Mouse (Mus musculus) lung, postnatal 0 days (tissue): ENCODE measurements around the gene Shank1. TPM values are rescaled to one million over a fixed set of nuclear protein-coding genes. Genes with fewer than 3 reads are reported as not detected.

Experiments used
- ATAC-seq: fragments of 200-750 bp; cut with Nextera tagmentation; 2 replicates; pipeline ENCODE4 v1.8.0; 2017; ENCODE audit warnings: moderate library complexity
- DNase-seq: peaks from one replicate; pipeline ENCODE4 v3.0.0-alpha.2; 2016; ENCODE audit warnings: low spot score
- H3K27ac ChIP-seq: fragments of 300-500 bp; sonication (generic); 2 replicates; pipeline ENCODE4 v1.5.1; 2014; ENCODE audit warnings: antibody characterized with exemption, mild to moderate bottlenecking, low read length, mixed read lengths
- H3K27me3 ChIP-seq: fragments of 300-500 bp; sonication (generic); replicated peaks from 2 replicates; pipeline ENCODE4 v1.6.1; 2014; ENCODE audit warnings: low read length, mixed read lengths; ENCODE audit not compliant: insufficient read depth
- H3K36me3 ChIP-seq: fragments of 300-500 bp; sonication (generic); 2 replicates; pipeline ENCODE4 v1.6.1; 2014; ENCODE audit warnings: low read length, mixed read lengths; ENCODE audit not compliant: insufficient read depth
- H3K4me1 ChIP-seq: fragments of 300-500 bp; sonication (generic); 2 replicates; pipeline ENCODE4 v1.6.1; 2014; ENCODE audit warnings: antibody characterized with exemption, low read depth, low read length, mixed read lengths; ENCODE audit not compliant: insufficient read depth
- H3K4me2 ChIP-seq: fragments of 300-500 bp; sonication (generic); replicated peaks from 2 replicates; pipeline ENCODE4 v1.6.1; 2014; ENCODE audit warnings: low read depth, mild to moderate bottlenecking, low read length, moderate library complexity, mixed read lengths
- H3K4me3 ChIP-seq: fragments of 300-500 bp; sonication (generic); 2 replicates; pipeline ENCODE4 v1.5.1; 2014; ENCODE audit warnings: low read depth, low read length
- H3K9ac ChIP-seq: fragments of 300-500 bp; sonication (generic); replicated peaks from 2 replicates; pipeline ENCODE4 v1.6.1; 2014; ENCODE audit warnings: low read depth, mild to moderate bottlenecking
- H3K9me3 ChIP-seq: fragments of 300-500 bp; sonication (generic); 2 replicates; pipeline ENCODE4 v1.6.1; 2016; ENCODE audit warnings: low read length, mixed read lengths
- CTCF ChIP-seq: IDR thresholded peaks from 2 replicates; pipeline ENCODE4 v1.5.1; 2016; ENCODE audit warnings: antibody characterized with exemption, mild to moderate bottlenecking
- EP300 ChIP-seq: IDR thresholded peaks from 2 replicates; pipeline ENCODE4 v1.6.1; 2016; ENCODE audit warnings: antibody characterized with exemption, mild to moderate bottlenecking, control low read depth
- WGBS: fragments of 180-500 bp; shearing (Covaris S2); extraction: QIAGEN DNeasy Blood & Tissue Kit; methylation state at CpG from one replicate; pipeline ENCODE4 v1.1.7; 2014; 5-methylcytosine and 5-hydroxymethylcytosine counted together
- polyA plus RNA-seq: library from polyadenylated mRNA; unstranded; fragments of >200 nt; fragmentation: Nextera tagmentation; extraction: Ambion mirVana; gene quantifications from 2 replicates; pipeline ENCODE4 v1.2.1, GENCODE M21; 2015

The Shank1 gene
- polyA plus RNA-seq, 1 experiment from 2014 or later: 0.23 TPM

DNA sequence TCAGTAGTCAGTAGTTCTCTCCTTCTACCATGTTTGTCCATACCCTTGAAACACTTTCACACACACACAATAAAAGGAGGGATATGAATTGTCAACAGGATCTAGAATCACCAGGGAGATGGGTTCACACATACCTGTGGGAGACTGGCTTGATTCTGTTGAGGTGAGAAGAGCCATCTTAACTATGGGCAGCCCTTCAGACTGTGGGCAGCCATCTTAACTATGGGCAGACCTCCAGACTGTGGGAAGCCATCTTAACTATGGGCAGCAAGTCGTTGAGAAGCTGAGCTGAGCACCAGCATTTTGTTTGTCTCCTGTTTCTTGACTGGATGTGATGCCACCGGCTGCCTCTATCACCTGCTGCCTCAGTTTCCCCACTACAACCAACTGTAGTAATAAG is 38.7 kb upstream of the Shank1 start:
- 61% methylated on average over 2 of the region's 2 CpGs for WGBS
- no peak for TF ChIP-seq CTCF
- TF ChIP-seq EP300: no peak
- H3K4me3 ChIP-seq: no peak overlapping the region
- no peak for ATAC-seq
- no peaks in the 10 kb centered on the region for H3K9me3 ChIP-seq
- no peaks in the 10 kb centered on the region for H3K36me3 ChIP-seq
- no peak overlapping the region for H3K9ac ChIP-seq
- H3K27ac ChIP-seq: no peak overlapping the region
- peaks cover 10% of the 10 kb centered on the region; the same call in 1 of the 2 replicates for H3K27me3 ChIP-seq
- no peaks in the 10 kb centered on the region for H3K4me1 ChIP-seq
- DNase-seq: no peak
- no peak overlapping the region for H3K4me2 ChIP-seq

DNA sequence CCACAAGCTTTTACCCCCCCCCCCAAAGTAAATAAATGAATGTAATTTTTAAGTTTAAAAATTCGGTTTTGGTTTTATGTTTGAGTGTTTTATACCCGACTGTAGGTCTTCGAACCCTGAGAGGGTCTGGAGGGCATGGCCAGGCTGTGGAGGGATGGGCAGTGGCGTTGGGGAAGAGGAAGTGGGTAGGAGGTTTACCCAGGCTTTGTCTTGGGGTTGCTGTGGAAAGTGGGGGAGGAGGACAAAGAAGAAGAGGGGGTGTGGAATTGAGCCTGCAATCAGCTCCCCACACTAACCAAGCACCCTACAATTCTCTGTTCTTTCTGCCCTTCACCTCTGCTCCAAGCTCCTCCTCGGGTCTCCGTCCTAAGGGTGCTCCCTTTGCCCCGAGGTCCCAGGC is 37.5 kb upstream of the Shank1 start:
- H3K27me3 ChIP-seq: peaks cover 10% of the 10 kb centered on the region; the same call in 1 of the 2 replicates
- no peak overlapping the region for H3K4me2 ChIP-seq
- no peak overlapping the region for H3K4me3 ChIP-seq
- H3K36me3 ChIP-seq: no peaks in the 10 kb centered on the region
- 88% methylated on average over 7 of the region's 7 CpGs for WGBS
- no peaks in the 10 kb centered on the region for H3K9me3 ChIP-seq
- no peak overlapping the region for H3K9ac ChIP-seq
- H3K4me1 ChIP-seq: no peaks in the 10 kb centered on the region
- no peak for ATAC-seq
- no peak overlapping the region for H3K27ac ChIP-seq
- TF ChIP-seq CTCF (no peak), EP300 (no peak)
- no peak for DNase-seq

DNA sequence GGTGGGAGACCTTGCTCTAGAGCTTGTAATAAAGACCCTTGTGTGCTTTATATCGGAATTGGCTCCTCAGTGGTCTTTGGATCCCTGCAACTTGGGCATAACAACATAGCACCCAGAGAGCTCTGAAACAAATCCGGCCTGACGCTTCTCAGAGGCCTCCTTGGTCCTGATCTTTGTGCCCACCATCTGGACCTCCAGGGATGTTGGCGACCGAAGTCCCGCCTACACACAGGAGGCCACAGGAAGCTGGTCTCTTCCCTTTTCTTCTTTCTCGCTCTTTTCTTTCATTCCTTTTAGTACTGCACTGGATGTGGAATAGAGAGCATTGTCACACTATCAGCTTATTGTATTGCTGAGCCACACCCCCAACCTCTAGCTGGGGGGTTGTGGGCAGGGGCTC is 36.6 kb upstream of the Shank1 start:
- 60% methylated on average over 7 of the region's 7 CpGs for WGBS
- Histone ChIP-seq H3K27me3 (peaks cover 10% of the 10 kb centered on the region; the same call in 1 of the 2 replicates), H3K9me3 (no peaks in the 10 kb centered on the region), H3K4me3 (no peak overlapping the region), H3K36me3 (no peaks in the 10 kb centered on the region), H3K4me2 (no peak overlapping the region), H3K27ac (no peak overlapping the region), H3K9ac (no peak overlapping the region), H3K4me1 (no peaks in the 10 kb centered on the region)
- TF ChIP-seq CTCF: no peak
- no peak for TF ChIP-seq EP300
- ATAC-seq: no peak
- no peak for DNase-seq

DNA sequence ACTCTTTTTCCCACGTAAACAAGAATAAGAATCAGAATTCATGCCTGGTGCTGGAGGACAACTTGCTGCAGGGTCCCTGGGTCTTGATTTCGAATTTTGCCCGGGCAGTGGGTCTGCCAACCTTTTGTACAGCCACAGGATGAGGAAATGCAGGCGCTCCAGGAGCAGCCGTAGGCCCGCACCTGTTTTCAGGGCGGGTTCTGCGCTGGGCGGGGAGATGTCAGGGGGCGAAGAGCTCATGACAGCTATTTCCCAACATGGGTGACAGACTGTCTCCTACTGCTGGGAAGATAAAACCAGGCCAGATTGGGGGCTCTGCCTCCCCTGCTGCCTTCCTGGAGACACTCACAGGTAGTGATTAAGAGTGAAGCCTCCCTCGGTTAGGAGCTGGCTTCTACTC is 36.0 kb upstream of the Shank1 start:
- Histone ChIP-seq H3K4me1 (no peaks in the 10 kb centered on the region), H3K27ac (no peak overlapping the region), H3K9ac (no peak overlapping the region), H3K4me2 (no peak overlapping the region), H3K27me3 (peaks cover 10% of the 10 kb centered on the region; the same call in 1 of the 2 replicates), H3K4me3 (no peak overlapping the region), H3K9me3 (no peaks in the 10 kb centered on the region), H3K36me3 (no peaks in the 10 kb centered on the region)
- ATAC-seq (no peak), DNase-seq (no peak)
- TF ChIP-seq EP300 (no peak), CTCF (no peak)
- whole genome bisulfite sequencing: 26% methylated on average over 11 of the region's 11 CpGs

DNA sequence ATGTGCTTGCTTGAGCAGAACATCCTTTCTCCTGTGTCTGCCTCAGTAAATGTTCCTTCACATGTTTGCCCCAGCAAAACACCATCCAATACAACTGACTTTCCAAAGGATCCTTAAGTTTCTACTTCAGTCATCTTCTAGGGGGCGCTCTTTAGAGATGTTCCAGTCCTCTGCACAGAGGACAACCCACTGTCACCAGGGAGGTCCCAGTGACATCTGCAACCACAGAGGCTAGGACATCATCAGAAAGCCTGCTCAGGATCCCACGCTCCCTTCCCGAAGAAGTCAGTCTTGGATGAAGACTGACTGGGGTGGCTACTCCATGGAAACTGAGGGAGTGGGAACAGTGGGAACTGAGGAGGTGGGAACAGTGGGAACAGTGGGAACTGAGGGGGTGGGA is 34.5 kb upstream of the Shank1 start:
- Histone ChIP-seq H3K36me3 (no peaks in the 10 kb centered on the region), H3K9me3 (no peaks in the 10 kb centered on the region), H3K4me2 (no peak overlapping the region), H3K4me1 (no peaks in the 10 kb centered on the region), H3K27ac (no peak overlapping the region), H3K4me3 (no peak overlapping the region), H3K27me3 (peaks cover 10% of the 10 kb centered on the region; the same call in 1 of the 2 replicates), H3K9ac (no peak overlapping the region)
- 75% methylated on average over 3 of the region's 3 CpGs for WGBS
- TF ChIP-seq CTCF (no peak), EP300 (no peak)
- ATAC-seq: no peak
- DNase-seq: no peak

DNA sequence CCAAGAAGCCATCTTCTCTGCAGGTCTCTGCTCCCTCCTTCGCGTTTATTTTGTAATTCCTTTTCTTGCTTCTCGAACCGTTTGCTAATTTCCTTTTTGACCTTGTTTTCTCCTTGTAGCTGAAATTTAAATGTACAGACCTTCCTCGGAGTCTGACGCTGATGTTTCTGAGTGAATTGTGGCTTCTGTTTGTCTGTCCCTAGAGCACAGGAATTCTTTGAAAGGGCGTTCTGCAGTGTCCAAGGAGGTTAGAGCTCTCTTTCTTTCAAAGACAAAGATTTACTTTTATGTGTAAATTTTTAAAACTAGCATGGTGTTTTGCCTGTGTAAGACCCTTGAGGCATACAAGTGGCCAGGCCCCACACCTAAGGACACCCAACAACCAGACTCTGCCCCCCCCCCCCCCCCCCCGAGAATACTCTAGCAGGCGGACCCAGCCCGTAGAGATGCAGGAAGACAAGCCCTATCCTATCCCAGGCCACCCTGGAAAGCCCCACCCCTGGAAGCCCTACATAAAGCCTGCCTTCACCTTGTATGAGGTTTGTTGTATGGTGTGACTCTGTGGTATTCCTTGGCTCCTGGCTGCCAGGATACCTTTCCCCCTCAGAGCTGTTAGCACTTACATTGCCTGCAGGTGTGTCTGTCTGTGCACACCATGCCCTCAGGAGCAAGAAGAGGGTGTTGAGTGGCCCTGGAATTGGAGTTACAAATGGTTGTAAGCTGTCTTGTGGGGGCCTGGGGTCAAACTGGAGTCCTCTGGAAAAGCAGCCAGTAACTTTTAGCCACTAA is 33.4 kb upstream of the Shank1 start:
- no peaks in the 10 kb centered on the region for H3K4me1 ChIP-seq
- H3K4me3 ChIP-seq: no peak overlapping the region
- H3K9ac ChIP-seq: no peak overlapping the region
- DNase-seq: no peak
- no peak for ATAC-seq
- H3K27ac ChIP-seq: no peak overlapping the region
- no peaks in the 10 kb centered on the region for H3K9me3 ChIP-seq
- no peak overlapping the region for H3K4me2 ChIP-seq
- WGBS: 66% methylated on average over 9 of the region's 10 CpGs
- H3K36me3 ChIP-seq: no peaks in the 10 kb centered on the region
- H3K27me3 ChIP-seq: peaks cover 10% of the 10 kb centered on the region; the same call in 1 of the 2 replicates
- TF ChIP-seq CTCF: no peak
- no peak for TF ChIP-seq EP300
